Mouse (Mus musculus) heart, embryonic 16.5 days (tissue): ENCODE measurements around the gene Sumo2. TPM values are rescaled to one million over a fixed set of nuclear protein-coding genes. Genes with fewer than 3 reads are reported as not detected.
A peak's percentile ranks its signal among the peaks of the same experiment; 100 is the strongest.
"Not testable (repeated sequence)": the region's sequence is repeated elsewhere in the genome, so short reads cannot be mapped to it uniquely, and the experiment has no call there.

ENCODE experiments used
- ATAC-seq: fragments of 200-750 bp; cut with Nextera tagmentation; replicated peaks from 2 replicates; pipeline ENCODE4 v1.8.0; 2017; ENCODE audit warnings: moderate number of reproducible peaks; ENCODE audit not compliant: insufficient read depth, low FRiP score; ENCODE audit errors: extremely low read depth
- H3K27ac ChIP-seq: fragments of 300-500 bp; sonication (generic); 2 replicates; pipeline ENCODE4 v1.5.1; 2014; ENCODE audit warnings: mild to moderate bottlenecking, low read length, control low read depth, moderate library complexity
- H3K27me3 ChIP-seq: fragments of 300-500 bp; sonication (generic); 2 replicates; pipeline ENCODE4 v1.6.1; 2014; ENCODE audit warnings: low read length, mixed read lengths; ENCODE audit not compliant: control insufficient read depth, insufficient read depth
- H3K36me3 ChIP-seq: fragments of 300-500 bp; sonication (generic); 2 replicates; pipeline ENCODE4 v1.6.1; 2014; ENCODE audit not compliant: control insufficient read depth, insufficient read depth
- H3K4me1 ChIP-seq: fragments of 300-500 bp; sonication (generic); 2 replicates; pipeline ENCODE4 v1.6.1; 2014; ENCODE audit warnings: low read length, mixed read lengths; ENCODE audit not compliant: control insufficient read depth, insufficient read depth
- H3K4me2 ChIP-seq: fragments of 300-500 bp; sonication (generic); 2 replicates; pipeline ENCODE4 v1.6.1; 2014; ENCODE audit warnings: low read depth, mild to moderate bottlenecking, control low read depth, low read length
- H3K4me3 ChIP-seq: fragments of 300-500 bp; sonication (generic); 2 replicates; pipeline ENCODE4 v1.5.1; 2014; ENCODE audit warnings: mild to moderate bottlenecking, control low read depth, low read length
- H3K9ac ChIP-seq: fragments of 300-500 bp; sonication (generic); 2 replicates; pipeline ENCODE4 v1.6.1; 2014; ENCODE audit warnings: low read length, control low read depth
- H3K9me3 ChIP-seq: fragments of 300-500 bp; sonication (generic); replicated peaks from 2 replicates; pipeline ENCODE4 v1.6.1; 2016; ENCODE audit warnings: low read length; ENCODE audit not compliant: control insufficient read depth
- WGBS: fragments of 180-500 bp; shearing (Covaris S2); extraction: QIAGEN DNeasy Blood & Tissue Kit; methylation state at CpG from one replicate; pipeline ENCODE4 v1.1.7; 2014; 5-methylcytosine and 5-hydroxymethylcytosine counted together
- polyA plus RNA-seq: library from polyadenylated mRNA; unstranded; fragments of >200 nt; fragmentation: Nextera tagmentation; extraction: Ambion mirVana; gene quantifications from 2 replicates; pipeline ENCODE4 v1.2.1, GENCODE M21; 2015

Gene Sumo2
- polyA plus RNA-seq, 1 experiment from 2014 or later, result 599 TPM

GRCm38 (mm10) chr11:115512407-115513183, 23.5 kb downstream of the Sumo2 start:
- H3K27me3 ChIP-seq, result no peaks in the 10 kb centered on the region
- H3K9me3 ChIP-seq, result no peaks in the 10 kb centered on the region

GRCm38 (mm10) chr11:115512004-115512403, 24.1 kb downstream of the Sumo2 start:
- Histone ChIP-seq H3K4me3 (peak overlapping the region; percentile 93), H3K4me1 (peaks cover 53% of the 10 kb centered on the region), H3K36me3 (no peaks in the 10 kb centered on the region), H3K9ac (peak overlapping the region; percentile 98), H3K4me2 (peak overlapping the region; percentile 94), H3K27ac (peak overlapping the region; percentile 90), H3K27me3 (no peaks in the 10 kb centered on the region), H3K9me3 (no peaks in the 10 kb centered on the region)
- no peak for ATAC-seq
- WGBS, result 41% methylated on average over 3 of the region's 3 CpGs

More at GRCm38 (mm10) chr11:115512407-115513183, 23.5 kb downstream of the Sumo2 start:
- Histone ChIP-seq H3K4me1 (peaks cover 51% of the 10 kb centered on the region), H3K36me3 (no peaks in the 10 kb centered on the region), H3K9ac (peak overlapping the region; percentile 98), H3K4me2 (peak overlapping the region; percentile 94), H3K4me3 (peak overlapping the region; percentile 93), H3K27ac (peak overlapping the region; percentile 90)
- WGBS, result 20% methylated on average over 8 of the region's 8 CpGs
- no peak for ATAC-seq

DNA sequence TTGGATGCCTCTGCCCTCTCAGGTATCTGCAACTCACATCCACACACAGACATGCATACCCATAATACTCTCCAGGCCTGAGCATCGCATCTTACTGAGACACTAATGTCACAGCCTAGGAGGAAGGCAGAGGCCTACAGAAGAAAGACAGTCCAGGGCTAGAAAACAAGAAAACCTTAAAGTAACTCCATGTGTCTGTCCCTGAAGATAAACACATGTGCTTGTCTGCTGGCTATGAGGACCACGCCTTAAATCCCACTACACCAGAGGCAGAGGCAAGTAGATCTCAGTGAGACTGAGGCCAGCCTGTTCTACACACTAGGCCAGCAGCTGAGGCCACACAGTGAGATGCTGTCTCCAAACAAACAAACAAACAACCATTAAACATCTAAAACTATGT, 25.0 kb downstream of the Sumo2 start:
- Histone ChIP-seq H3K9me3 (no peaks in the 10 kb centered on the region), H3K4me3 (peak overlapping the region; percentile 93), H3K27ac (0 out of 2 replicates have a peak overlapping the region, but pooled peaks have one; percentile 30), H3K9ac (peak overlapping the region; percentile 98), H3K27me3 (no peaks in the 10 kb centered on the region), H3K4me1 (peaks cover 60% of the 10 kb centered on the region), H3K4me2 (peak overlapping the region; percentile 94), H3K36me3 (no peaks in the 10 kb centered on the region)
- no peak for ATAC-seq
- 68% methylated on average over 2 of the region's 2 CpGs for WGBS

GRCm38 (mm10) chr11:115510507-115510888, 25.6 kb downstream of the Sumo2 start:
- H3K9ac ChIP-seq, result peak overlapping the region; percentile 98; the same call in 1 of the 2 replicates
- H3K36me3 ChIP-seq, result no peaks in the 10 kb centered on the region
- no peaks in the 10 kb centered on the region for H3K27me3 ChIP-seq
- H3K4me2 ChIP-seq, result peak overlapping the region; percentile 94
- peak overlapping the region; percentile 62 for H3K27ac ChIP-seq
- no peaks in the 10 kb centered on the region for H3K9me3 ChIP-seq
- H3K4me1 ChIP-seq, result peaks cover 62% of the 10 kb centered on the region
- 43% methylated on average over 5 of the region's 5 CpGs for WGBS
- ATAC-seq, result no peak
- 0 out of 2 replicates have a peak overlapping the region, but pooled peaks have one; percentile 4 for H3K4me3 ChIP-seq

DNA sequence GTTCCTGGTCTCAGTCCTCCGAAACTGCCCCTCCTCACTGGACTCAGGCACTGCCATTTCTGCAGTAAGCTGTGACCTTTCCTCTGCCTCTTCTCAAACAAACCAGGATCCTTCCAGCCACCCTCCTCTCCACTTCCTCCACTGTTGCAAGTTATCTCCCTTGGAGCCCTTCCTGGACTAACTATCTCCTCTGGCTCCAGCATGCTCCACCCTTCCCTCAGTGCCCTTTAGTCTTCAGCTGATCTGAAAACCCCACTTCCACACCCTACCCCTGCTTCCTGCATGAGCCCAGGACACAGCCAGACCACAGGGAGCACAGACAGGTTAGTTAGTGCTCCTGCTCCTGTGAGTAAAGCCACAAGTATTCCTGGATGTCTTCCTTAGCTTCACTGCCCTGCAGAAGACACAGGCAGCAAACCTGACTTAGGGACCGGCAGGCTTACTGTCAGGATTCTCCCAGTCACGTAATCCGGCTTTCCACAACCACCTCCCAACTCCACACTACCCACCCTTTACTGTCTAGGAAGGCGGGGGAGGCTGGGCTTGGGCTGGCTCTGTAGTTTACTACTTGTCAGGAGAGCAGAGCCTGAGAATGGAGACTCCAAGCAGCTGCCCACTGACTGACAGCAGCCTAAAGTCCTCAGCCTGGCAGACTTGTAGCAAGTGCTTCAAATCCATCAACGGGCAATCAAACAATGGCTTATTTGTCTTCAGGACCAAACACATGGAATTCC, 26.1 kb downstream of the Sumo2 start:
- H3K9ac ChIP-seq, result peak overlapping the region; percentile 14
- no peak overlapping the region for H3K4me3 ChIP-seq
- H3K9me3 ChIP-seq, result no peaks in the 10 kb centered on the region
- H3K27me3 ChIP-seq, result no peaks in the 10 kb centered on the region
- H3K4me1 ChIP-seq, result peaks cover 60% of the 10 kb centered on the region
- no peak for ATAC-seq
- WGBS, result 30% methylated on average over 6 of the region's 6 CpGs
- H3K36me3 ChIP-seq, result no peaks in the 10 kb centered on the region
- peak overlapping the region; percentile 94 for H3K4me2 ChIP-seq
- peak overlapping the region; percentile 62 for H3K27ac ChIP-seq

DNA sequence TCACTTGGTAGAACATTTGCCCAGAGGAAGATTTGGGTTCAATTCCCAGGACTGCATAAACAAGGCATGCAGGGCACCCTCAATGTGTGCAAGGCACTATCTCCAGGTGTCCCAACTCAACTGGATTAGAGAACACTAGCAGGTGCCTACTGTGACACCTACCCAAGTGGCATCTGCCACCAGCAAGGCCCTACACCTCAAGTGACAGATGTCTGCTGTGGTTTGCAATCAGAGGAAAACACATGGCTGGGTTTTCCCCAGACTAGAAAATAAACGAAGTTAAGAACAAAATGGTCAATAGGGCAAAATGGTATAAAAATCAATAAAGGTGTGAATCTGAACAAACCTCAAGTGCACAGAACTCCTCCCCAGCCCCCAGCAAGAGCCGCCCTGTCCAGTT, 28.0 kb downstream of the Sumo2 start:
- H3K9ac ChIP-seq, result no peak overlapping the region
- no peak overlapping the region for H3K27ac ChIP-seq
- H3K4me2 ChIP-seq, result no peak overlapping the region
- H3K4me3 ChIP-seq, result no peak overlapping the region
- no peaks in the 10 kb centered on the region for H3K9me3 ChIP-seq
- 80% methylated on average over 2 of the region's 2 CpGs for WGBS
- H3K27me3 ChIP-seq, result no peaks in the 10 kb centered on the region
- H3K36me3 ChIP-seq, result peaks cover 3% of the 10 kb centered on the region; the same call in 1 of the 2 replicates
- no peak for ATAC-seq
- H3K4me1 ChIP-seq, result peaks cover 62% of the 10 kb centered on the region

GRCm38 (mm10) chr11:115506586-115506985, 29.5 kb downstream of the Sumo2 start:
- Histone ChIP-seq H3K27ac (peak overlapping the region; percentile 67), H3K27me3 (no peaks in the 10 kb centered on the region), H3K9me3 (no peaks in the 10 kb centered on the region), H3K36me3 (peaks cover 14% of the 10 kb centered on the region), H3K4me1 (peaks cover 48% of the 10 kb centered on the region), H3K9ac (no peak overlapping the region), H3K4me3 (no peak overlapping the region), H3K4me2 (no peak overlapping the region)
- 35% methylated on average over 3 of the region's 3 CpGs for WGBS
- ATAC-seq, result peak; percentile 30; the same call in 1 of the 2 replicates

- no peak for ATAC-seq
- 89% methylated on average over 6 of the region's 6 CpGs for WGBS
Observed at GRCm38 (mm10) chr11:115502636-115503035, 33.4 kb downstream of the Sumo2 start.

GRCm38 (mm10) chr11:115496559-115496958, 39.5 kb downstream of the Sumo2 start:
- H3K4me2 ChIP-seq, H3K27me3 ChIP-seq, H3K27ac ChIP-seq, H3K4me3 ChIP-seq, H3K4me1 ChIP-seq, ATAC-seq, H3K9me3 ChIP-seq, H3K9ac ChIP-seq: not testable (repeated sequence)
- 90% methylated on average over 9 of the region's 9 CpGs for WGBS
- H3K36me3 ChIP-seq, result peaks cover 31% of the 10 kb centered on the region

More at GRCm38 (mm10) chr11:115502636-115503035, 33.4 kb downstream of the Sumo2 start:
- Histone ChIP-seq H3K4me2 (no peak overlapping the region), H3K27me3 (no peaks in the 10 kb centered on the region), H3K36me3 (peaks cover 41% of the 10 kb centered on the region), H3K9ac (no peak overlapping the region), H3K4me1 (peaks cover 17% of the 10 kb centered on the region), H3K27ac (no peak overlapping the region), H3K4me3 (no peak overlapping the region), H3K9me3 (no peaks in the 10 kb centered on the region)
